Mouse (Mus musculus) ES-Bruce4 (cell line): ENCODE measurements at regions not wholly inside any gene's neighbourhood (a gene's known extent, or its start where the extent isn't known, plus 50 kb on each side); places are given as distances from the start of the nearest gene placed in this dataset.

ENCODE experiments used
- CTCF ChIP-seq: IDR thresholded peaks from one replicate; pipeline ENCODE4 v1.8.1; 2011; ENCODE audit warnings: low read depth, low read length
- EP300 ChIP-seq: IDR thresholded peaks from 2 replicates; pipeline ENCODE4 v1.6.1; 2011; ENCODE audit warnings: low read depth, low read length; ENCODE audit not compliant: insufficient read depth
- POLR2A ChIP-seq: IDR thresholded peaks from one replicate; pipeline ENCODE4 v1.8.1; 2011; ENCODE audit warnings: low read length; ENCODE audit not compliant: insufficient read depth

- TF ChIP-seq CTCF (no peak), POLR2A (no peak), EP300 (no peak)
These were observed 132.5 kb upstream of the Fut9 start for GRCm38 (mm10) chr4:25932546-25932945.
